Mouse (Mus musculus) embryonic facial prominence, embryonic 12.5 days (tissue): ENCODE results near the gene Gas2l1. TPM values are rescaled to one million over a fixed set of nuclear protein-coding genes. Genes with fewer than 3 reads are reported as not detected.
"Not testable (repeated sequence)": the region's sequence is repeated elsewhere in the genome, so short reads cannot be mapped to it uniquely, and the experiment has no call there.

Experiments used
- ATAC-seq: fragments of 200-750 bp; cut with Nextera tagmentation; 2 replicates; pipeline ENCODE4 v1.8.0; 2017; ENCODE audit not compliant: insufficient number of reproducible peaks, insufficient read depth, low FRiP score, low TSS enrichment
- H3K27ac ChIP-seq: fragments of 300-500 bp; sonication (generic); 2 replicates; pipeline ENCODE4 v1.5.1; 2016; ENCODE audit warnings: mild to moderate bottlenecking
- H3K27me3 ChIP-seq: fragments of 300-500 bp; sonication (generic); 2 replicates; pipeline ENCODE4 v1.6.1; 2016; ENCODE audit warnings: mild to moderate bottlenecking, moderate library complexity
- H3K36me3 ChIP-seq: fragments of 300-500 bp; sonication (generic); 2 replicates; pipeline ENCODE4 v1.6.1; 2016; ENCODE audit warnings: mild to moderate bottlenecking
- H3K4me1 ChIP-seq: fragments of 300-500 bp; sonication (generic); 2 replicates; pipeline ENCODE4 v1.6.1; 2016
- H3K4me2 ChIP-seq: fragments of 300-500 bp; sonication (generic); replicated peaks from 2 replicates; pipeline ENCODE4 v1.6.1; 2016; ENCODE audit warnings: mild to moderate bottlenecking, moderate library complexity
- H3K4me3 ChIP-seq: fragments of 300-500 bp; sonication (generic); 2 replicates; pipeline ENCODE4 v1.5.1; 2016; ENCODE audit warnings: mild to moderate bottlenecking
- H3K9ac ChIP-seq: fragments of 300-500 bp; sonication (generic); 2 replicates; pipeline ENCODE4 v1.6.1; 2016; ENCODE audit warnings: mild to moderate bottlenecking, moderate library complexity
- H3K9me3 ChIP-seq: fragments of 300-500 bp; sonication (generic); 2 replicates; pipeline ENCODE4 v1.6.1; 2016; ENCODE audit warnings: mild to moderate bottlenecking, moderate library complexity
- WGBS: fragments of 180-500 bp; shearing (Covaris S2); methylation state at CpG from one replicate; pipeline ENCODE4 v1.1.7; 2016; 5-methylcytosine and 5-hydroxymethylcytosine counted together
- polyA plus RNA-seq: library from polyadenylated mRNA; unstranded; fragments of >200 nt; fragmentation: Nextera tagmentation; extraction: Ambion mirVana; gene quantifications from 2 replicates; pipeline ENCODE4 v1.2.1, GENCODE M21; 2016

Gas2l1 gene
- polyA plus RNA-seq, 1 experiment from 2014 or later = 44.3 TPM

- Histone ChIP-seq H3K9ac (peak overlapping the region; percentile 90), H3K36me3 (peaks cover 11% of the 10 kb centered on the region; the same call in 1 of the 2 replicates), H3K4me1 (peaks cover 25% of the 10 kb centered on the region), H3K4me3 (peak overlapping the region; percentile 69), H3K4me2 (peak overlapping the region; percentile 83), H3K9me3 (no peaks in the 10 kb centered on the region), H3K27me3 (no peaks in the 10 kb centered on the region), H3K27ac (peak overlapping the region; percentile 97)
- WGBS = under 1% methylated on average over 44 of the region's 44 CpGs
- ATAC-seq = 0 out of 2 replicates have a peak, but pooled peaks have one; percentile 13
These were observed 33.1 kb upstream of the Gas2l1 start for GRCm38 (mm10) chr11:5098035-5098735.

GRCm38 (mm10) chr11:5096480-5097020 lies 31.4 kb upstream of the Gas2l1 start:
- H3K4me3 ChIP-seq = peak overlapping the region; percentile 69
- peaks cover 18% of the 10 kb centered on the region for H3K36me3 ChIP-seq
- H3K4me1 ChIP-seq = peaks cover 25% of the 10 kb centered on the region
- ATAC-seq = no peak
- no peaks in the 10 kb centered on the region for H3K9me3 ChIP-seq
- 71% methylated on average over 8 of the region's 8 CpGs for WGBS
- H3K4me2 ChIP-seq = peak overlapping the region; percentile 83
- H3K27me3 ChIP-seq = no peaks in the 10 kb centered on the region
- H3K9ac ChIP-seq = peak overlapping the region; percentile 90
- no peak overlapping the region for H3K27ac ChIP-seq

GRCm38 (mm10) chr11:5095877-5096276 lies 30.8 kb upstream of the Gas2l1 start:
- Histone ChIP-seq H3K4me2 (peak overlapping the region; percentile 14; the same call in 1 of the 2 replicates), H3K27me3 (no peaks in the 10 kb centered on the region), H3K27ac (no peak overlapping the region), H3K36me3 (peaks cover 20% of the 10 kb centered on the region), H3K4me3 (no peak overlapping the region), H3K4me1 (peaks cover 19% of the 10 kb centered on the region), H3K9me3 (no peaks in the 10 kb centered on the region), H3K9ac (no peak overlapping the region)
- ATAC-seq = no peak
- WGBS = 73% methylated on average over 5 of the region's 5 CpGs

- no peak for ATAC-seq
- 61% methylated on average over 2 of the region's 2 CpGs for WGBS
- H3K36me3 ChIP-seq = peaks cover 54% of the 10 kb centered on the region
- no peak overlapping the region for H3K27ac ChIP-seq
- H3K9me3 ChIP-seq = no peaks in the 10 kb centered on the region
- H3K4me1 ChIP-seq = peaks cover 5% of the 10 kb centered on the region
- no peak overlapping the region for H3K9ac ChIP-seq
- no peak overlapping the region for H3K4me3 ChIP-seq
- H3K27me3 ChIP-seq = no peaks in the 10 kb centered on the region
- H3K4me2 ChIP-seq = no peak overlapping the region
These were observed 26.6 kb upstream of the Gas2l1 start for GRCm38 (mm10) chr11:5091706-5092105.

GRCm38 (mm10) chr11:5089147-5089546 lies 24.0 kb upstream of the Gas2l1 start:
- no peaks in the 10 kb centered on the region for H3K9me3 ChIP-seq
- H3K27ac ChIP-seq = no peak overlapping the region
- H3K4me3 ChIP-seq = no peak overlapping the region
- H3K27me3 ChIP-seq = no peaks in the 10 kb centered on the region
- no peak for ATAC-seq
- H3K9ac ChIP-seq = no peak overlapping the region
- no peak overlapping the region for H3K4me2 ChIP-seq
- H3K36me3 ChIP-seq = peaks cover 80% of the 10 kb centered on the region
- WGBS = 98% methylated on average over 1 of the region's 1 CpGs
- no peaks in the 10 kb centered on the region for H3K4me1 ChIP-seq

GRCm38 (mm10) chr11:5076843-5077242 lies 11.7 kb upstream of the Gas2l1 start:
- H3K4me1 ChIP-seq, ATAC-seq, H3K27me3 ChIP-seq, H3K4me3 ChIP-seq, H3K4me2 ChIP-seq, H3K27ac ChIP-seq, H3K9ac ChIP-seq, H3K9me3 ChIP-seq: not testable (repeated sequence)
- peaks cover 78% of the 10 kb centered on the region for H3K36me3 ChIP-seq
- WGBS = 86% methylated on average over 4 of the region's 5 CpGs

GRCm38 (mm10) chr11:5075760-5076159 lies 10.6 kb upstream of the Gas2l1 start:
- H3K36me3 ChIP-seq = peaks cover 83% of the 10 kb centered on the region
- H3K4me3 ChIP-seq = no peak overlapping the region
- ATAC-seq = no peak
- H3K9me3 ChIP-seq = no peaks in the 10 kb centered on the region
- no peaks in the 10 kb centered on the region for H3K27me3 ChIP-seq
- no peak overlapping the region for H3K27ac ChIP-seq
- H3K4me2 ChIP-seq = no peak overlapping the region
- H3K9ac ChIP-seq = no peak overlapping the region
- no peaks in the 10 kb centered on the region for H3K4me1 ChIP-seq

- Histone ChIP-seq H3K27ac (no peak overlapping the region), H3K27me3 (no peaks in the 10 kb centered on the region), H3K9ac (no peak overlapping the region), H3K36me3 (peaks cover 83% of the 10 kb centered on the region), H3K4me2 (no peak overlapping the region), H3K9me3 (no peaks in the 10 kb centered on the region), H3K4me1 (no peaks in the 10 kb centered on the region), H3K4me3 (no peak overlapping the region)
- ATAC-seq = no peak
- 79% methylated on average over 4 of the region's 4 CpGs for WGBS
These were observed 9.8 kb upstream of the Gas2l1 start for GRCm38 (mm10) chr11:5074882-5075281.

GRCm38 (mm10) chr11:5068126-5068971 lies 3.2 kb upstream of the Gas2l1 start:
- no peak for ATAC-seq
- H3K36me3 ChIP-seq = peaks cover 53% of the 10 kb centered on the region
- no peak overlapping the region for H3K9ac ChIP-seq
- no peak overlapping the region for H3K4me3 ChIP-seq
- H3K9me3 ChIP-seq = no peaks in the 10 kb centered on the region
- H3K4me2 ChIP-seq = no peak overlapping the region
- peaks cover 15% of the 10 kb centered on the region for H3K4me1 ChIP-seq
- 85% methylated on average over 9 of the region's 9 CpGs for WGBS
- no peak overlapping the region for H3K27ac ChIP-seq
- H3K27me3 ChIP-seq = peaks cover 16% of the 10 kb centered on the region

GRCm38 (mm10) chr11:5067063-5067462 lies 1.9 kb upstream of the Gas2l1 start:
- Histone ChIP-seq H3K9ac (no peak overlapping the region), H3K27me3 (peaks cover 28% of the 10 kb centered on the region), H3K4me2 (no peak overlapping the region), H3K36me3 (peaks cover 40% of the 10 kb centered on the region), H3K9me3 (no peaks in the 10 kb centered on the region), H3K27ac (no peak overlapping the region), H3K4me1 (peaks cover 26% of the 10 kb centered on the region), H3K4me3 (no peak overlapping the region)
- ATAC-seq = no peak

- H3K4me1 ChIP-seq = peaks cover 42% of the 10 kb centered on the region
- ATAC-seq = no peak
- H3K4me2 ChIP-seq = peak overlapping the region; percentile 80
- H3K36me3 ChIP-seq = peaks cover 17% of the 10 kb centered on the region
- no peaks in the 10 kb centered on the region for H3K9me3 ChIP-seq
- H3K27ac ChIP-seq = no peak overlapping the region
- peak overlapping the region; percentile 64 for H3K9ac ChIP-seq
- peak overlapping the region; percentile 75 for H3K4me3 ChIP-seq
- 12% methylated on average over 37 of the region's 38 CpGs for WGBS
- H3K27me3 ChIP-seq = peaks cover 54% of the 10 kb centered on the region
These were observed 658 bp downstream of the Gas2l1 start for GRCm38 (mm10) chr11:5064282-5065055.
